Mouse (Mus musculus) common myeloid progenitor, adult 5-6 weeks (primary cell): ENCODE measurements around the gene Tex35. TPM values are rescaled to one million over a fixed set of nuclear protein-coding genes. Genes with fewer than 3 reads are reported as not detected.

ENCODE experiments used
- ATAC-seq: replicated peaks from 2 replicates; pipeline ENCODE4 v1.8.0; 2016; ENCODE audit warnings: low read depth, mild to moderate bottlenecking, moderate TSS enrichment, inconsistent platforms; ENCODE audit not compliant: poor library complexity, severe bottlenecking
- total RNA-seq: library from RNA; stranded (forward); fragments of 200-1000, 187-1606 nt; gene quantifications from 2 replicates; pipeline ENCODE4 v1.2.3, GENCODE M21; 2017

Gene Tex35
- total RNA-seq: not detected in 2 replicates

GRCm38 (mm10) chr1:157108580-157108979 is at the start of gene Tex35:
Tex35 (minus strand) TSS chr1:157108680.
- ATAC-seq: no peak

- ATAC-seq: no peak
Observed at GRCm38 (mm10) chr1:157153781-157154180, 45.3 kb upstream of the Tex35 start.

- no peak for ATAC-seq
Observed at GRCm38 (mm10) chr1:157150107-157150506, 41.6 kb upstream of the Tex35 start.

GRCm38 (mm10) chr1:157144621-157145020 is 36.1 kb upstream of the Tex35 start:
- ATAC-seq: no peak

- ATAC-seq: no peak
Observed at GRCm38 (mm10) chr1:157143326-157143932, 34.9 kb upstream of the Tex35 start.

GRCm38 (mm10) chr1:157141014-157141413 is 32.5 kb upstream of the Tex35 start:
- no peak for ATAC-seq

GRCm38 (mm10) chr1:157137854-157138241 is 29.4 kb upstream of the Tex35 start:
- ATAC-seq: no peak

GRCm38 (mm10) chr1:157137132-157137853 is 28.8 kb upstream of the Tex35 start:
- ATAC-seq: no peak

GRCm38 (mm10) chr1:157128219-157128618 is 19.7 kb upstream of the Tex35 start:
- ATAC-seq: no peak

GRCm38 (mm10) chr1:157123836-157124235 is 15.4 kb upstream of the Tex35 start:
- ATAC-seq: no peak

- ATAC-seq: no peak
Observed at GRCm38 (mm10) chr1:157119168-157119567, 10.7 kb upstream of the Tex35 start.

GRCm38 (mm10) chr1:157117440-157117839 is 9.0 kb upstream of the Tex35 start:
- no peak for ATAC-seq

- ATAC-seq: no peak
Observed at GRCm38 (mm10) chr1:157114492-157114891, 6.0 kb upstream of the Tex35 start.

- no peak for ATAC-seq
Observed at GRCm38 (mm10) chr1:157110287-157110835, 1.9 kb upstream of the Tex35 start.

- ATAC-seq: peak; percentile 100
Observed at GRCm38 (mm10) chr1:157101122-157101865, 7.2 kb downstream of the Tex35 start.

- ATAC-seq: no peak
Observed at GRCm38 (mm10) chr1:157095534-157095933, 12.9 kb downstream of the Tex35 start.

- ATAC-seq: no peak
Observed at GRCm38 (mm10) chr1:157092622-157093021, 15.9 kb downstream of the Tex35 start.

GRCm38 (mm10) chr1:157092140-157092539 is 16.3 kb downstream of the Tex35 start:
- ATAC-seq: peak; percentile 65; the same call in 1 of the 2 replicates

- no peak for ATAC-seq
Observed at GRCm38 (mm10) chr1:157090835-157091234, 17.6 kb downstream of the Tex35 start.

GRCm38 (mm10) chr1:157086097-157086994 is 22.1 kb downstream of the Tex35 start:
- ATAC-seq: peak; percentile 57
